Mouse (Mus musculus) lung, embryonic 16.5 days (tissue): ENCODE results near the gene Bckdk. TPM values are rescaled to one million over a fixed set of nuclear protein-coding genes. Genes with fewer than 3 reads are reported as not detected.

ENCODE experiments used
- ATAC-seq: fragments of 200-750 bp; cut with Nextera tagmentation; 2 replicates; pipeline ENCODE4 v1.8.0; 2017; ENCODE audit warnings: low read depth, mild to moderate bottlenecking, moderate library complexity
- H3K27ac ChIP-seq: fragments of 300-500 bp; sonication (generic); 2 replicates; pipeline ENCODE4 v1.5.1; 2014; ENCODE audit warnings: mild to moderate bottlenecking, control low read depth, low read length
- H3K27me3 ChIP-seq: fragments of 300-500 bp; sonication (generic); 2 replicates; pipeline ENCODE4 v1.6.1; 2014; ENCODE audit warnings: low read depth, low read length, mixed read lengths; ENCODE audit not compliant: control insufficient read depth, insufficient read depth
- H3K36me3 ChIP-seq: fragments of 300-500 bp; sonication (generic); 2 replicates; pipeline ENCODE4 v1.6.1; 2014; ENCODE audit warnings: low read length; ENCODE audit not compliant: control insufficient read depth, insufficient read depth
- H3K4me1 ChIP-seq: fragments of 300-500 bp; sonication (generic); replicated peaks from 2 replicates; pipeline ENCODE4 v1.6.1; 2014; ENCODE audit warnings: low read length, mixed read lengths; ENCODE audit not compliant: control insufficient read depth, insufficient read depth
- H3K4me2 ChIP-seq: fragments of 300-500 bp; sonication (generic); 2 replicates; pipeline ENCODE4 v1.6.1; 2014; ENCODE audit warnings: low read depth, low read length, control low read depth
- H3K4me3 ChIP-seq: fragments of 300-500 bp; sonication (generic); 2 replicates; pipeline ENCODE4 v1.5.1; 2014; ENCODE audit warnings: mild to moderate bottlenecking, low read length, control low read depth
- H3K9ac ChIP-seq: fragments of 300-500 bp; sonication (generic); 2 replicates; pipeline ENCODE4 v1.6.1; 2014; ENCODE audit warnings: low read length, control low read depth
- H3K9me3 ChIP-seq: fragments of 300-500 bp; sonication (generic); 2 replicates; pipeline ENCODE4 v1.6.1; 2016; ENCODE audit warnings: low read length; ENCODE audit not compliant: control insufficient read depth
- WGBS: fragments of 180-500 bp; shearing (Covaris S2); extraction: QIAGEN DNeasy Blood & Tissue Kit; methylation state at CpG from one replicate; pipeline ENCODE4 v1.1.7; 2014; 5-methylcytosine and 5-hydroxymethylcytosine counted together
- polyA plus RNA-seq: library from polyadenylated mRNA; unstranded; fragments of >200 nt; fragmentation: Nextera tagmentation; extraction: Ambion mirVana; gene quantifications from 2 replicates; pipeline ENCODE4 v1.2.1, GENCODE M21; 2015

Gene Bckdk
- 129 and 133 TPM in 2 replicates for polyA plus RNA-seq

DNA sequence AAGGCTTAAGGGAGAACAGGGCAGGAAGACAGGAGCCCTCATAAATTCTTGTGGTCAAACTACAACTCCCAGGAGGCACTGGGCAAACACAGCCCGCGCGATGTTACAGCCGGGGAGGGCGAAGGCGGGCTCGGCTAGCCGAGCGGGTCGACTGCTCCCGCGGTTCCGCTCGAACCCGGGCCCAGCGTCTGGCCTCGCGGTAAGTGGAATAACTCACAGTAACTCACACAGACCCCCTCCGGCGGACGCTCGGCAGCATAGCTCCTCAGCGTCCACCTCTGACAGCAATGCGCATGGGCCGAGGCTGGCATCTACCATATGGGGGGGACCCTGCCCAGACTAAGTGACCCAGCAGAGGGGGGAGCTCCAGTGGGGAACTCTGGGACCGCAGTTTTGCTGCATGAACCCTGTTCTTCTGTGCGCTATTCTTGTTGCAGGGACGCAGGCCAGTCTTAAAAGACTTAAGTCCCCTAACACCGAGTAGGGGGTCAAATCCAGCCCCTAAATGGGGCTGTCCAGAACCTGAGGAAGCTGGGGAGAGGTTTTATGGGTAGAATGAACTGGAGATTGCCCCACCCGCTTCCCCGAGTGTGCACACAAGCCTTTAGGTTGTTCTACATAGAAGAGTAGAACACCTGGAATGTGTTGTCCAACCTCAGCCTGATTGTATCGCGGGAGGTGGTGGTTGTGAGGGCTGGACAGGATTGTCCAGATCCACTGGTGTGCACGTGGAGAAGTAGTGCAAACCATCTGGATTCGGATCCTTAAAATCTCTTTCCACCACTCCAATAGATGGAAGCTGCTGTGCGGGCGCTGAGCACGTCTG, at the start of gene Bckdk:
Gene Bckdk (plus strand): TSS at position 112 of the 826 bp plus-strand sequence.
- peak; percentile 95 for ATAC-seq
- WGBS: 6% methylated on average over 37 of the region's 38 CpGs

GRCm38 (mm10) chr7:127858258-127858657, 45.6 kb upstream of the Bckdk start:
- 84% methylated on average over 6 of the region's 6 CpGs for WGBS
- no peak for ATAC-seq
- Histone ChIP-seq H3K27ac (no peak overlapping the region), H3K27me3 (no peaks in the 10 kb centered on the region), H3K4me3 (no peak overlapping the region), H3K9me3 (no peaks in the 10 kb centered on the region), H3K9ac (no peak overlapping the region), H3K36me3 (no peaks in the 10 kb centered on the region), H3K4me1 (no peaks in the 10 kb centered on the region), H3K4me2 (no peak overlapping the region)

More for the DNA sequence above, at the start of gene Bckdk:
- Histone ChIP-seq H3K9ac (peak within 1 kb of the TSS; percentile 97), H3K4me3 (peak within 1 kb of the TSS; percentile 88), H3K9me3 (no peaks in the 10 kb centered on the region), H3K36me3 (peaks cover 39% of the 10 kb centered on the region), H3K4me1 (peaks cover 9% of the 10 kb centered on the region), H3K27ac (peak within 1 kb of the TSS; percentile 91), H3K4me2 (peak within 1 kb of the TSS; percentile 82), H3K27me3 (no peaks in the 10 kb centered on the region)

GRCm38 (mm10) chr7:127866434-127866833, 37.4 kb upstream of the Bckdk start:
- Histone ChIP-seq H3K4me2 (no peak overlapping the region), H3K9me3 (no peaks in the 10 kb centered on the region), H3K9ac (no peak overlapping the region), H3K36me3 (peaks cover 22% of the 10 kb centered on the region), H3K4me3 (no peak overlapping the region), H3K27ac (no peak overlapping the region), H3K4me1 (no peaks in the 10 kb centered on the region), H3K27me3 (no peaks in the 10 kb centered on the region)
- no peak for ATAC-seq
- 92% methylated on average over 12 of the region's 12 CpGs for WGBS

DNA sequence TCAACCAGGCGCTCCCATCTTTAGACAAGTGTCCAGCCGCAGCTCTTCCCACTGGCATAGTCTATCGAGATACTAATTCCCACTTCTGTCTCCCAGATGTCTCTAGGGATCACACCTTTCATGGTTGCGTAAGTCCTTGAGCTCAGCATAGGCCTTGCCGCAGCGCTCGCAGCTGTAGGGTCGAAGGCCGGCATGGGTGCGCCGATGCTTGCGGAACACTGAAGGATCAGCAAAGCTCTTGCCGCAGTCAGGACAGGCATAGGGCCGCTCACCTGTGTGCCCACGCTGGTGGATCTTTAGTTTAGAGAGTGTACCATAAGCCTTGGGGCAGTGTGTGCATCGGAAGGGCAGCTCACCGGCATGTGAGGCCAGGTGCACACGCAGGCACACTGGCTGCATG, 36.2 kb upstream of the Bckdk start:
- Histone ChIP-seq H3K4me1 (no peaks in the 10 kb centered on the region), H3K9me3 (no peaks in the 10 kb centered on the region), H3K27ac (no peak overlapping the region), H3K4me3 (no peak overlapping the region), H3K9ac (no peak overlapping the region), H3K36me3 (peaks cover 24% of the 10 kb centered on the region), H3K27me3 (no peaks in the 10 kb centered on the region), H3K4me2 (no peak overlapping the region)
- WGBS: 96% methylated on average over 18 of the region's 18 CpGs
- no peak for ATAC-seq

DNA sequence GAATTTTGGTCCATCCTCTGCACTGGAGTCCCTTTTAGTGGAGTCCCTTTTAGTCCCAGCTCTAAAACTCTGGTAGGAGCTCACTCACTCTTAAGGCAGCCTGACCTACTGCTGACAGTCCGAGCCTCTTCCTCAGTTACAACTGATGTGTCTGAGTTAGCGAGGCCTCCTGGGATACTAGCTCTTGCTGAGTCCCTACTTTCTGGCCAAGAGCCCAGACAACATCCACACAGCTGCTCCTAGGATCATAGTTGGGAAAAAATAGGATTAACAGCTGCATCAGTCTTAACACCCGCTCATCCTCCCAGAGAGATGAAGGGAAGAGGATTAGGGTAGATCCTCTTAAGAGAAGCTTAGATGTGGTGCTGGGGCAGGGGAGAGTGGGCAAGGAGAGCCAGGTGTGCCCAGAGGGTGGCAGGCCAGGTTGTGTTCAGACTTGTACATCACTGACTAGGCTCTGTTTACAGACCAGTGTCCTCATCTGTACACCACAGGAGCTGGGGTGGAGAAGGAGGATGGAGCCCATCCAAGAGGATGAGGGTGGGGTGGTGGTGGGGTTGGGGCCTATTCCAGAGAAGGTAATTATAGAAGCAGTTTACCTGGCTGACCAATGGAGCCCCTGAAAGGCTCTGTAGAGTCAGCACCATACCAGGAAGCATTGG, 34.6 kb upstream of the Bckdk start:
- H3K9me3 ChIP-seq: no peaks in the 10 kb centered on the region
- WGBS: 54% methylated on average over 3 of the region's 3 CpGs
- peak; percentile 61; the same call in 1 of the 2 replicates for ATAC-seq

GRCm38 (mm10) chr7:127870136-127870821, 33.6 kb upstream of the Bckdk start:
- peaks cover 22% of the 10 kb centered on the region for H3K36me3 ChIP-seq
- H3K27ac ChIP-seq: no peak overlapping the region
- peaks cover 17% of the 10 kb centered on the region for H3K4me1 ChIP-seq
- no peak overlapping the region for H3K4me2 ChIP-seq
- H3K27me3 ChIP-seq: no peaks in the 10 kb centered on the region
- WGBS: 80% methylated on average over 5 of the region's 5 CpGs
- ATAC-seq: no peak
- no peaks in the 10 kb centered on the region for H3K9me3 ChIP-seq
- H3K9ac ChIP-seq: no peak overlapping the region
- H3K4me3 ChIP-seq: no peak overlapping the region

More for the DNA sequence above, 34.6 kb upstream of the Bckdk start:
- Histone ChIP-seq H3K9ac (no peak overlapping the region), H3K36me3 (peaks cover 24% of the 10 kb centered on the region), H3K4me1 (peaks cover 10% of the 10 kb centered on the region), H3K4me3 (no peak overlapping the region), H3K4me2 (no peak overlapping the region), H3K27ac (no peak overlapping the region), H3K27me3 (no peaks in the 10 kb centered on the region)

GRCm38 (mm10) chr7:127874812-127875626, 28.9 kb upstream of the Bckdk start:
- Histone ChIP-seq H3K4me2 (peak overlapping the region; percentile 85), H3K4me3 (peak overlapping the region; percentile 98), H3K36me3 (peaks cover 18% of the 10 kb centered on the region), H3K27ac (peak overlapping the region; percentile 99), H3K9ac (peak overlapping the region; percentile 99), H3K4me1 (peaks cover 26% of the 10 kb centered on the region), H3K27me3 (no peaks in the 10 kb centered on the region), H3K9me3 (no peaks in the 10 kb centered on the region)
- 3% methylated on average over 20 of the region's 20 CpGs for WGBS
- ATAC-seq: 0 out of 2 replicates have a peak, but pooled peaks have one; percentile 11

GRCm38 (mm10) chr7:127875627-127876001, 28.3 kb upstream of the Bckdk start:
- Histone ChIP-seq H3K4me1 (peaks cover 26% of the 10 kb centered on the region), H3K9ac (peak overlapping the region; percentile 99), H3K4me3 (peak overlapping the region; percentile 98), H3K4me2 (peak overlapping the region; percentile 85), H3K36me3 (peaks cover 22% of the 10 kb centered on the region), H3K9me3 (no peaks in the 10 kb centered on the region), H3K27me3 (no peaks in the 10 kb centered on the region), H3K27ac (peak overlapping the region; percentile 99)
- 0% methylated on average over 22 of the region's 43 CpGs for WGBS
- ATAC-seq: peak; percentile 95
